Mouse (Mus musculus) cortical plate, adult 2 months (tissue): ENCODE measurements around the gene Galk1.

Experiments used
- CTCF ChIP-seq: fragments of 200-500 bp; IDR thresholded peaks from 2 replicates; pipeline ENCODE4 v1.5.1; 2011; ENCODE audit warnings: mild to moderate bottlenecking, control low read depth, low read length; ENCODE audit not compliant: insufficient read depth; ENCODE audit errors: extremely low read depth
- POLR2A ChIP-seq: fragments of 200-500 bp; IDR thresholded peaks from 2 replicates; pipeline ENCODE4 v1.6.1; 2011; ENCODE audit warnings: mild to moderate bottlenecking, low read length, control low read depth; ENCODE audit not compliant: insufficient read depth; ENCODE audit errors: extremely low read depth

DNA sequence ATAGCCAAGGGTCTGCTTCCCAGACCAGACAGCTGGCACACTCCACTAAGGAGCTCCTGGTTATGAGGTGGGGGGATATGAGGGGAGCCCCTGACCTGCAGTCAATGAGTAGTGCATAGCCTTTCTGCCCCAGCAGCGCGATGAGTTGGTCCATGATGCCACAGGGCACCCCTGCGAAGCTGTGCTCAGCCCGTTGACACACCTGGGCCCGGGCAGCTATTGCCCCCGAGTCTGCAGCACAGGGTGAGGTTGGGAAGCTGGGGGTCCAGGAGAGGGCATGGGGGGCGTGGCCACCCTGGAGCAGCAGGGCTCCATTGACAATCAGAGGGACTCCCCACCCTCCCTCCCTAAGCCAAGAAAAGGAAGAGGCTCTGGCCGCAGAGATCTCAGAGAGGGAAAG is 2.4 kb downstream of the Galk1 start:
- TF ChIP-seq CTCF (no peak), POLR2A (no peak)
